Comparison of ENCODE assay signal across 27 mouse cellular contexts in the genomic region with DNA sequence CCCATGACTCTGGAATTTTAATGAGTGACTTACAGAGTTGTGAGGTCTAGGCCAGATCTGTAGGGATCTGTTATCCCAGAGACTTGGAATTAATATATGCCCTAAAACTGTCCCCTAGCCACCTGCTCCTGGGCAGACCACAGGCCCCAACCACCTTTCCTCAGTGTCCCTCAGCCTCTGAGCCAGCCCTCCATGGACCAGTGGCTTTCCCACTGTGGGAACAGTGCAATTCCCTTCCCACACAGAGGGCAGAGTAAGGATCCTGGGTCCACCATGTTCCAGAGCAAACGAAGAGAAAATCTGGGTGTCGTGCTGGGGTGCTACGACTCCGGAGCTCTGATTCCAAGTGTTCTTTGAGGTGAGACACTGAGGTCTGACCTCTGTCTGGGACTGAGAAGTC.
"Had no signal": no experiment of that assay in that cellular context is flagged by ENCODE, and none has a peak within 500 bp of the region (broad histone marks: within the 10 kb centered on the region; RNA-seq: fewer than 3 reads in every experiment).

No protein-coding gene starts in this region.

- H3K4me3 ChIP-seq: gastrocnemius, adult 2 months; heart, adult 2 months; heart, embryonic 13.5 days; heart, embryonic 15.5 days; hindbrain, embryonic 10.5 days; hindbrain, embryonic 12.5 days; intestine, embryonic 15.5 days; layer of hippocampus, adult 2 months; left cerebral cortex, adult 2 months; limb, embryonic 10.5 days; limb, embryonic 12.5 days had no signal

- H3K9ac ChIP-seq: heart, embryonic 13.5 days; heart, embryonic 15.5 days; hindbrain, embryonic 12.5 days; hindbrain, embryonic 14.5 days; intestine, embryonic 15.5 days; limb, embryonic 12.5 days had no signal

- H3K27me3 ChIP-seq: intestine, embryonic 15.5 days had no signal

- H3K4me2 ChIP-seq: heart, embryonic 11.5 days; heart, embryonic 13.5 days; heart, embryonic 15.5 days; hindbrain, embryonic 12.5 days; hindbrain, embryonic 14.5 days; intestine, embryonic 15.5 days; limb, embryonic 12.5 days; liver, embryonic 11.5 days had no signal

- H3K9me3 ChIP-seq: heart, embryonic 13.5 days; heart, embryonic 15.5 days; hindbrain, embryonic 10.5 days; hindbrain, embryonic 12.5 days; intestine, embryonic 15.5 days; limb, embryonic 10.5 days; limb, embryonic 12.5 days had no signal

- H3K4me1 ChIP-seq: heart, embryonic 15.5 days; intestine, embryonic 15.5 days had no signal

- ATAC-seq: hindbrain, embryonic 16.5 days; inflammation-experienced regulatory T-cells, adult 6 months; intestine, embryonic 15.5 days; intestine, postnatal 0 days had no signal

- H3K36me3 ChIP-seq: heart, embryonic 13.5 days; heart, embryonic 15.5 days; hindbrain, embryonic 10.5 days; hindbrain, embryonic 12.5 days; intestine, embryonic 15.5 days; limb, embryonic 10.5 days; limb, embryonic 12.5 days had no signal

- DNase-seq: gastrocnemius, adult 2 months; gastrocnemius, postnatal 10 days; gastrocnemius, postnatal 25 days; heart, adult 2 months; heart, postnatal 14 days; heart, postnatal 36 days; kidney, adult 18-20 months; kidney, adult 8-10 months; kidney, postnatal 10 days; kidney, postnatal 25 days; kidney, postnatal 4 days; liver had no signal

- H3K27ac ChIP-seq: gastrocnemius, adult 2 months; heart, adult 2 months; heart, embryonic 13.5 days; heart, embryonic 15.5 days; hindbrain, embryonic 10.5 days; hindbrain, embryonic 12.5 days; hindbrain, embryonic 14.5 days; intestine, embryonic 15.5 days; layer of hippocampus, adult 2 months; left cerebral cortex, adult 2 months; limb, embryonic 10.5 days; limb, embryonic 12.5 days had no signal
